Mouse (Mus musculus): ENCODE results near the gene Hes5.

Hes5 gene

DNA sequence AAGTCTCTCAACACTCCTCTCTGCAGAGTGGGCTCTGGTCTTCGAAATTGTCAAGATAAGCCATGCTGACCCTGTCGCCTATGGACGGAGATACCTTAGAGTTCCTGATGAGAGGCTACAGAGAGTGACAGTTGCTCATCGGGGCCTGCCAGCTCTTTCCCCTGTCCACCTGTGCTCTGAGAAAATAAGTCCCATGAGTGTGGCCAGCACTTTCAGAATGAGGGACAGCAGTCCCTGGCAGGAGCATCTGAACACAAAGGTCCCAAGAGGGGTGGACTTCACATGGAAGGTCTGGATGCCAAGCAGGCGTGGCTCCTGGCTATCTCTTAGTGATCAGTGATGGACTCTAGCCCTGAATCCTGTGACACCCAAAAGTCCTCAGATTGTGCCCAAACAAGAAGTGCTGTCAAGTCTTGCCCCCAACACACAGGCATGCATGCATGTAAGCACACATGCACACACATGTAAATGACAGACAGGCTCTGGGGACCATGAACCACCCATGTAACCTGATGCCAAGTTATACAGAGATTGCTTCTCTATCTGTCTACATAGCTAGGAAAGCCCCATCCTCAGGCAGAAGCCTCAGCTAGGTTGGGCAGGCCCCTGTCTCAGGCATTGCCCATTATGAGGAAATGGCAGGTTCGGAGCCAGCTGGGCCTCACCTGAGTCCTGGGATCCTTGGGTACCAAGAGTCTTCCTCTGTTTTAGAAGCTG lies 17.2 kb upstream of the Hes5 start:
- no peak for DNase-seq

DNA sequence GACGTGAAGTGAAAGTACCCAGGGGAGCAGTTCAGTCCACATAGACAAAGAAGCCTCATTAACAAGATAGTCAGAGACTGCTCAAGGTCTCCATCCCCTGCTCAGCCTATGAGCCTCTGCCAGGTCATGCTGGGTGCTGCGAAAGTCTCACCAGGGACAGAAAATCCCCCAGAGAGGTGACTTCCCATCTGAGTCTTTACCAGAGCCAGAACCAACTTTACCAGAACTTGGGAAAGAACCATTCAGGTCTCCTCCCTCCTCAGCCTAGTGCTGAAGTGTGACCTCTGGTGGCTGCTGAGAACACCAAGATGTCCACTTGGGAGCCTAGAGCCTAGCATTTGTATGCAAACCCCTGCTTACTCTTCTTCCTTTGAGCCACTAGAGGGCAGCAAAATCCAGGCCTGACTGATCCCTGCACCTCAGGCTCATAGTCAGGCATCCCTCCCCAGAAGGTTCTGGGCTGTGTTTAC lies 16.6 kb upstream of the Hes5 start:
- peak; percentile 77 for DNase-seq

DNA sequence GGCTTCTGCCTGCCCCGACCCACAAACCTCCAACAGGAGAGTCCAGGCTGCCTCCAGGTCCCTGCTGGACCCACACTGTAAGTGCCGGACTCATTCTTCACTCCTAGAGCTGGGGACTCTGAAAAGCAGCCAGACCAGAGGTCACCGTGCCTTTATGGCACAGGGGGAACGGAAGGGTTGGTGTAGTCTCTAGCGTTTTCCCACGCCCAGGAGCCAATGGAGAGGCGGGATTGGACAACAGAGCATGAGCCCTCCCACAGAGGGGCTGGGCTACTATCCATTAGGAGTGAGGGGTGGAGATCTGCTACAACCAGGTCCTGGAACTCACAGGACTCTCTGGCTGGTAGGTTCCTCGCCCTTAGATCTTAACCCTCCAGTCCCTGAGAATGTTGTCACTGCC lies 14.4 kb upstream of the Hes5 start:
- DNase-seq, result no peak

DNA sequence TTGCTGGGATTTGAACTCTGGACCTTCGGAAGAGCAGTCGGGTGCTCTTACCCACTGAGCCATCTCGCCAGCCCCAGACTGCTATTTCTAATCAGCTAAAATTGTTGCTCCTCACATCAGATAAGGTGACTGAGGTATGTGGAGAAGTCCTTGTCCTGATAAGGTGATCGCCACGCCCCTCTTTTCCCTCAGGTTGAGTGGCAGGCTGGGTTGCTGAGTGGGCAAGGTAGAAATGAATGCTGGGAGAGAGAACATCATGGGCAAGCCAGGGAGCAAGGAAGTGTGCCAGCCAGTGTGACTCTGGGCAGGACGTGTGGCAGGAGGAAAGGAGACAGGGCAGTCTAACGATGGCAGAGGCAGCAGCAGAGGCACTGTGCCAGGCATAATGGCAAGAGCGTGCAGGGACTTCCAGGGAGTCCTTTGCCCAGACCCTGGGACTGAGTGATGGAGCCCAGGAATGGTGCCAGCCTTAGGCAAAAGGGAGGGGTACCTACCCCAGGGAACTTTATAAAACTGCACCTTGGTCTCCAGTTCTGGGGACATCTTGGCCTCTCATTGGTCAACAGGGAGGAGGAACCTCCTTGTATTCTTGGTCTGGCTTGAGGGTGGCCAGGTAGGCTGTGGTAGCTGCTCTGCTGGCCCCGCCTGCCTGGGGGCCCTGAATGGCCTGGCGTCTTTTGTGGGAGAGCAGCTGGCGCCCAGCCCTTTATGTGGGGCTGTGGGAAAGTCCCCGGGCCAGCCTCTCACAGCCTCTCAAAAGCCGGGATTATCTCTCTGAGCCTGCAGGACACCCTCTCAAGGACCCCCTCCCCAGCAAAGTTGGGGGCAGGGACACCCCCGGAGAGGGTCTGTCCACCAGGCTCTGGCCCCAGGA lies 12.4 kb upstream of the Hes5 start:
- no peak for DNase-seq

DNA sequence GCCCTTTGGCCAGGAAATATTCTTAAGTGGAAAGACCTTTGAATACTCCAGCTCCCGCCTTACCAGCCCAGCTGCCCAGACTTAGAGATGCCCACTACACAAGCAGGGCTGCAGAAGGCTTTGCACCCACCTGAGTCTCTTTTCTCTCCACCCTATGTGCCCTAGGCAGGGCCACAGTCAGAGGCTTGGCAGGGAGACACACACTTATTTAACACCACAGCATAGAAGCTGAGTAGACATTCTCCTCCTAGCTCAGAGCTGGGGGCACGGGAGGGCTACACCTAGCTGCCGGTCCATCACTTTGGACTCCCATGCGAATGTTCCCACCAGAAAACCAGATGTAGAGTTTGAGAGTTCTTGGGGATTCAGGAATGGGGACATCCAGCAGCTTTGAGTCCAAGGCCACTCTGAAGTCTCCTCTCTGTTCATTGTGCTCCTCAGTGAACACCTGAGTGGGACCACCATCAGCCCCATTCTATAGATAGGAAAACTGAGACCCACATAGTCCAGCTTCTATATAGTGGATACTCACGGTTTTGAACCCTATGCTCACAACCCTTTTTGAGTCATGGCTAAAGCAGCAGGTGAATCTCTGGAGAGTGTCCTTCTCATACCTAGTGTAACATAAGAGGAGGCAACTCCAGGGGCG lies 11.7 kb upstream of the Hes5 start:
- no peak for DNase-seq

DNA sequence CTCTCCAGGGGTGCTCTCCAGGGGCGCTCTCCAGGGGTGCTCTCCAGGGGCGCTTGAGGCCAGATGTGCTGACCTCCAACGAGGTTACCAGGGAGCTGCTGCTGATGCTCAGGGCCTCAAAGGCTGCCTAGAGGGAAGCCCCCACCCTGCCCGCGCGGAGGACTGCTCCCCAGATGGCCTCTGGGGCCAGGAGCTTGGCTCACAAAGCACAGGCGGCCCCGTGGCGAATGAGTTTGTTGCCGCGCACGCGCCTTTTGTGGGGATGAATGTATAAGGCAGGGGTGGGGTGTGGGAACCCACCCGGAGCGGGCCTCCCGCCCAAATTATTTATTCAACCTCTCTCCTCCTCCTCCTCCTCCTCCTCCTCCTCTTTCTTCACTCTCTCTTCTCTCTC lies 11.1 kb upstream of the Hes5 start:
- DNase-seq, result no peak

DNA sequence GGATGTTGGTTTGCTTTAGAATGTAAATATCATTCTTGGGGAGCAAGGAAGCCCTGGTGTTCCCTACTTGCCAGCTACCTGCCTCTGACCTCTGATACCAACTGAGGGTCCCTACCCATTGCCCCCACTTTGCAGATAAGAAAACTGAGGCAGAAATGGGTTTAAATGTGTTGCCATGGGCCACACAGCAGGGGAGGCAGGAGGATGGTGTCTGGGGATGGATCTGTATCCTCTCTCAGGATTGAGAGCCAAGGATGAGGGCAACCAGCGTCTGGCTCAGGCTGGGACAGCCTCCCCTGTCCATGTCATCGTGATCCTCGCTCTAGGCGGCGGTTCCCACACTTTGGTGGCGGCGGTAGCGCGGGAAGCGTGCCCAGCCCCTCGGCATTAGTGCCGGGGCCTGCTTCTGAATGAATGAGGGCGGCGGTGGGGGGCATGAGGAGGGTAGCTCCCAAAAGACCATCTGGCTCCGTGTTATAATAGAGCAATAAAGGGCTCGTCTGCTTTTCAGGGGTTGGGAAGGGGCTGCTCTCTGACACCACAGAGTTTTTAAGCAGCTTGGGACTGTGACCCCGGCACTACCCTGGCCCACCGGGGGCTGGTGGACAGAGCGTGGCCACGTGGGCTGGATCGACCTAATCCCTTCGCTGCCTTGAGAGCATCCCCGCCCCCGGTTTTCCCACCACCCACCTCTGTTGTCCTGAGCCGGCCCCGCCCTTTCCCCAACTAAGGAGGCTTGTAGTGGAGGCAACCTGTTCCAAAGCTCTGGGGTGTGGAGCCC lies 8.1 kb upstream of the Hes5 start:
- DNase-seq, result no peak

DNA sequence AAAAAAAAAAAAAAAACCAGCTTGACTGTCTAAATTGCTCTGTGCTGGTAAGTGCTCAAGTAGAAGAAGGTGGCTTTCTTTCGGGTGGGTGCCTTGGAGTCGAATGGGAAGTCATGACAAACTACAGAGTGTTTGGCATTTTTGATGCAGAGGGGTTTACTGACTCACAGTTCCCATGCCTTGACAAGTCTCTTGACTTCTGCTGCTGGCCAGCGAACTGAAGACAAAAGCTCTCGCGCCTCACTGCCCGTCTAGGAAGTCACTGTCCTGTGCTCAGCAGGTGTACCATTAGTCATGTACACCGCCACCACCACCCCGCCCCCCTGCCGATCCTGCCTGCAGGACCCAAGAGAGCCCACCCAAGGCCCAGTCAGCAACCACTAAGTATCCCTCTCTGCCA lies 4.1 kb upstream of the Hes5 start:
- no peak for DNase-seq

DNA sequence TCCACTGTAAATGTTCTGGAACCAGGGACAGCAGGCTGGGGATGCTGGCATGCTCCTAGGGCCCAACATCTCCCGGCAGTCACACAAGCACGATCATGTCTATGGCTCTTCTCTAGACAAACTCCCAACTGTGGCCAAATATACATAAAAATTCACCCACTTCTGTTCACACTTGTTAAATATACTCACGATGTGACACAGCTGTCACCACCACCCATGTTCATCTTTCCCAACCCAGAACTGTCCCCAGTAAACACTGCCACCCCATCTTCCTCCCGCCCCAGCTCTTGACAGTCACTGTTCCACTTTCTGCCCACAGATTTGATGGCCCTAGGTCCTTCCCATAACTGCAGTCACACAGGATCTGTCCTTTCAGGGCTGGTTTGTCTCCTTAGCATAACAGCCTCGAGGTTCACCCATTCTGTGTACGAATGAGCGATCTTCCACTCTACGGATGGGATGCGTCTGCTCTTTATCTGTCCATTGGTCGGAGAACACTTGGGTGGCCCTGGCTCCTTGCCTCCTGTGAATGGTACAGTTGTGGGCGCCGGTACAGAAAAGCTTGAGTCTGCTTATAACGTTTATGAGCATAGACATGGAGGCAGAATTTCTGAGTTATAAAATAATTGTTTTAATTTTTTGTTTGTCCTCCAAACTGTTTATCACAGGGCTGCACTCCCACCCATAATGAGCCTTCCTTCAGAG lies 3.3 kb upstream of the Hes5 start:
- DNase-seq, result peak; percentile 9

DNA sequence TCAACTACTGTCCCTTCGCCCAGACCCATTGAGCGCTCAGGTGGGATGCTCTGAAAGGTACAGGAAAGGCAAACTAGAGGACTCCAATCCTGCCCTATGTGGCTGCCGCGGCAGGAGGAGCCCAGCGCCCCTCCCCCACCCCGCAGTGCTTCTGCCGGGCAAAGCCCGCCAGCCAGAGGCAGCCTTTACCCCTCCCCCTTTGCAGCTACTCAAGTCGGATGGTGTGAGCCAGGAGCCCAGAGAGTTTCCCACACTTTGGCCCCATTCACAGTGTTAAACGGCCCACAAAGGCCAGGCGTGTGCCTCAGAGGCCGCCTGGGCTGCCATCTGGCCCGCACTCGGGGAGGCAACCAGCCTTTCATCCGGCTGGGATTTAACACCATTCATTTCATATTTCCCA lies 2.6 kb upstream of the Hes5 start:
- peak; percentile 60 for DNase-seq

DNA sequence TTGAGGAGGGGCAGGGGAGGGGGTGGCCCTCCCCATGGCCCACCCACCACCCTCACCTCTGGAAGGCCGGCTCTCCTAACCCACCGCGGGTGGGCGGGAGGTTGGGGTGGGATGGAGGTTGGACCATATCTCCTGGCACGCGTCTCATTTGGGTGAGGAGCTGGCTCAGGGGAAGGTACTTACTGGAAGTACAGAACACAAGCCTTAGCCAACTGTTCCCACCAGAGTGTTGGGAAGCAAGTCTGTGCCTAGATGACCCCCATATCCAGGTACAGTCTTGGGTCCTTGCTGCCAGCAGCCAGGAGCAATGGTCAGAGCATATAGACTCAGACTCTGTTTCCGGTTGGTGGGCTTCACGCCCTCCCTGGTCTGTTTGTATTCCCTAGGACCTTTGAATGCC lies 2.1 kb upstream of the Hes5 start:
- DNase-seq, result no peak

DNA sequence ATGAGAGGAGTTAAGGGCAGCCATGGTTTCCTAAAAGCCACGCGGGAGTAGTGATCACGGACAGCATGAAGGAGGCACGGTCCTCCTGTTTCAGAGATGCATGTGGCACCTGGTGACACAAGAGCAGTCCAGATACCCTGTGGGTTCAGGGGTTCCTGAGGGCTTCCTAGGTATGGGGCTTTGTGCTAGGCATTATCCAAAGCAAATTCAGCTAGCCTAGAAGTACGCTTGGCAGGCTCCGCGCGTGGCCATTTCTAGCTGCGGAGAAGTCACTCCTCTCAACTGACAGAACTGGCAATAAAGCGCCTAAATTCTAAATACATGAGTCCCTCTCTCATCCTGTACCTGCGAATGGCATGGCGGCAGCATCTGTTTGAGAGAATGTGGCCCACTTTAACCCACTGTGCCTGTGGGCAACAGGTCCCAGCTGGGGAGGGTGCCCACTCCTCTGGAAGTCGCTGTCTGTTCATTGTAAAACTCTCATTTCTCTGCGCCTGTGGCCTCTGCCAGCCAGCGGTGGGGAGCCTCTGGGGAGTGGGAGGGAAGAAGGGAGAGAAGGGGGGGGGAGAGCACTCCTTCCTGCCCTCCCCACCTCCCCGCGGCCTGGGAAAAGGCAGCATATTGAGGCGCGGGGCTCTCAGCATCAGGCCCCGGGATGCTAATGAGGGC lies 568 bp upstream of the Hes5 start:
- no peak for DNase-seq

DNA sequence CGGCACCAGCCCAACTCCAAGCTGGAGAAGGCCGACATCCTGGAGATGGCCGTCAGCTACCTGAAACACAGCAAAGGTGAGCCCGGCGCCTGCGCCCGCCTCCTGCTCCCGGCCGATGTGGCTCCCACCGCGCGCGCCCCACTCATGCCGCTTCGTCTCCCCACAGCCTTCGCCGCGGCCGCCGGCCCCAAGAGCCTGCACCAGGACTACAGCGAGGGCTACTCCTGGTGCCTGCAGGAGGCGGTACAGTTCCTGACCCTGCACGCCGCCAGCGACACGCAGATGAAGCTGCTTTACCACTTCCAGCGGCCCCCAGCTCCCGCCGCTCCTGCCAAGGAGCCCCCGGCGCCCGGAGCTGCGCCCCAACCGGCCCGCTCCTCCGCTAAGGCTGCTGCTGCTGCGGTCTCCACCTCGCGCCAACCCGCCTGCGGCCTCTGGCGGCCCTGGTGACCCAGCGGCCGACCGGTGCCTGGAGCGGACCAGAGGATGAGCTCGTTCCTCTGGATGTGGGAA lies 559 bp downstream of the Hes5 start:
- DNase-seq, result peak; percentile 66

DNA sequence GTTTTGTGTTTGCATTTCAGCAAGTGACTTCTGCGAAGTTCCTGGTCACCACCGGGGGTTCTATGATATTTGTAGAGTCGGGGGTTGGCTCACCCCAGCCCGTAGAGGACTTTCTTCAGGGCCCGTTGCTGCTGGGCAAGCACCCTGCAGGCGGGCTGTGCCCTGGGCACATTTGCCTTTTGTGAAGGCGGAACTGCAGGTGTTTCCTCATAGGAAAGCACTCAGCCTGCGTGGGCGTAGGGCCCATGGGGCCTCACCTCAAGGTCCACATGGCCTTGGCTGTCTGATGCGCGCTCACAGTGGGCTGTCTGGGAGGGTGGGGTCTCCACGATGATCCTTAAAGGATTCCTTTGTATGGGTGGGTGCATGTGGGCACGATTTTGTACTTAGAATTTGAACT lies 1.2 kb downstream of the Hes5 start:
- DNase-seq, result no peak

DNA sequence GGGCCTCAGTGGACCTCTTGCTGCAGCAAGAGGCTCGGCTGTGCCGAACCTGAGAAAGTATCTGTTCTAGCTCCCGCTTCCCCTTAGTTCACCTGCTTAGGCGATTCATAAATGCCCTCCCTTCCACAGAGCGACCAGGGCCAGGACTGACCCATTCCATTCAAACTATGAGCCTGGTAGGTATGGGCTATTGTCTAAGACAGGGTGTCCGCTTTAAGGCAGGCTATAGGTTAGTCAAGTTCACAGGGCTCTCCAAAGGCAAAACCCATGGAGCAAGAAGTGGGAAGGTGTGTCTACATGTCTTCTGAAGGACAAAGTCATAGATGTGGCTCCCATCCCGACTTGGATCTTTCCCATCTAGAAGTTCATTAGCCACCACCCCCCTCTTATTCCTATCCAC lies 2.0 kb downstream of the Hes5 start:
- DNase-seq, result no peak

DNA sequence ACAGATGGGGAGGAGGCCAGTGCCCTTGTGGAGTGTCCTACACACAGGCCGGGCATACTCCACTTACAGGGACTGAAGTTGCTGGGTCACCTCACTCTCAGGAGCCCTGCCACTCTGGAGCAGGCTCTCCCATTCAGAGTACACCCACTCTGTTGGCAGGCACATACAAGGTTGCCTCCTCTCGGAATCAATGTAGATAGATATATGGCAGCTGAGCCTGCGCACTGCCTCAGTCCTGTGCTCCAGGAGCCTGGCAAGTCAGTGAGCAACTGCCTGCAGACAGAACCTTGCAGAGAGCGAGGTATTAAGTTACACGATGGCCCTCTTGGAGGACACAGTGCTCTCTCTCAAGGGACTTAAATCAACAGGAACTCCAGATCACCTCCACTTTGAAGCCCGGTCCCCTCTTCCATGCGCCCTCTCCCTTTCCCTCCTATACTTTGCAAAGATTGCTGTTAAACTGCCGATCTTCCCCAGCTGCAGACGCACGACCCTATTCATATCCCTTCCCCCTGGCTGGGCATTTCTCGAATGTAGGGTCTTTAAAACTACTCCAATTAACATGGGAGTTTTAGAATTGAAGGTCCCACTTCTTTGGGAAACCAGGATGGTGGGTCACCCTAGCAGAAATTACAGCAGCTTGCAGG lies 2.6 kb downstream of the Hes5 start:
- DNase-seq, result no peak

DNA sequence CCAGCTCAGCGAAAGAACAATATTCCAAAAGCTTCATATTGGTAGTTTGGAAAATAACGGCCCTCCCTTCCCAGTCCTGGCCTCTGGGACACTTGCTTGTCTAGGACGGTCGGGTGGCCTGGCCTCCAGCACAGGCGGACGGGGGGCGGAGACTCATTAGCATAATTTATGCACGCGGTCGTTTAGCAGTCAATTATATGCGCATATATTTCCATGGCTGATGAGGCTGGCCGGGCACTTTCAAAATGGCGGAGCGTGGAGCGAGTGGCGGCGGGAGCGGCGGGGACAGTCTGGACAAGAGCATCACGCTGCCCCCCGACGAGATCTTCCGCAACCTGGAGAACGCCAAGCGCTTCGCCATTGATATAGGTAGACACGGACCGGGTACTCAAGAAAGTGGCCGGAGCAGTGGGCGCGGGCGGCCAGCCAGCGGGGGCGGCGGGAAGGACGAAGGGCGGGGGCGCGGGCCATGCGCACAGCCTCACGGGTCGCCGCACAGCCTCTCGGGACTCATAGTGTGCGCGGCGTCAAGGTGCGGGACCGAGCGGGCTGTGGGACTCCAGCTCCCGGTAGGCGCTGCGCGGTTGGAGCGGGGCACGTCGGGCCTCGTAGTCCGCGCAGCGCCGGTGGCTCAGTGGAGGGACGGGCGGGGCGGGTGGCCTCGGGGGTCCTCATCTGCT lies 3.3 kb downstream of the Hes5 start, which contains the start of gene Pank4:
Gene Pank4 (plus strand): TSS at position 223 of the 680 bp plus-strand sequence.
- DNase-seq, result peak; percentile 90

DNA sequence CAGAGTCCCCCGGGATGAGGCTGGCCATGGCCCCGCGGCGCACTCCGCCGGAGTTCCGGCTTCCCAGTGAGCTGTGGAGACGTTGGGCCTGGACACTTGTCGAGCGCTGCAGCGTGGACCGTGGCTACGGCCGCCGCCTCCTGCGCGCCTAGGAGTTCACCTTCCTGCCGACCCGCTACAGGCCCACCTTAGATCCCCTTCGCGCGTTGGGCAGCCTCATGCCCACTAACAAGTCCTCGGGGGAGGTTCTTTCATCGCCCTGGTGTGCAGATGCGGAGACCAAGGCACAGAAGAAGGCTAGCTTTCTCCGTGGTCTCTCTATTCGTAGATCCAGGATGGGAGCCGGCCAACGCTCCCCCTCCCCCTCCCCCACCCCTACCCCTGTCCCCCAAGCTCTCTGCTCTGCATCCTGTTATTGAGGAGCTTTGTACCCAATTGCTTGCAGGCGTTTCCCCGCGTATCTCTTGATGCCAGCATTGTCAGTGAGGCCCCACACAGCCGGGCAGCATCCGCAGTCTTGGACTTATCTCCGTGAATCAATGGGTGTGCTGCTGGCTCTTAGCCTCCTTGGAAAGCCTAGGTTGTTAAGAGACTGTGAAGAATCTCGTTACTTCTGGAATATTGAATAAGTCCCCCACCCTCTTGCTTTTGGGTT lies 4.0 kb downstream of the Hes5 start:
- DNase-seq, result no peak

DNA sequence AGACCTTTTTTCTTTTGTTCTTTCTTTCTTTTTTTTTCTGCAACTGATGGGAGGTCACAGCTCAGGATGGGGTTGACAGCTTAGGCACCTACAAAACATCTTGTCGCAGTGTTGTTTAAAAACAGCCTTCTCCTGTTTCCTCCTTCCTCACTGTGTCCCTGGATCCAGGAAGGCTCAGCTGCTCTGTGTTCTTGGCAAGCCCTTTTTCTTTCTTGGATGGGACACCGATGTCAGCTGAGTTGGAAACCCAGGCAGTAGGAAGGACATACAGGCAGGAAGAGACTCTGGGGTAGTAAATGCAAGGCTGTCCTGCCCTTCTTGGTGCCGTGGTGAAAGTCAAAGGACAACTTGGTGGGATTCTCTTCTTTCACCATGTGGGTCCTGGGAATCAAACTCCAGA lies 5.1 kb downstream of the Hes5 start:
- DNase-seq, result no peak

DNA sequence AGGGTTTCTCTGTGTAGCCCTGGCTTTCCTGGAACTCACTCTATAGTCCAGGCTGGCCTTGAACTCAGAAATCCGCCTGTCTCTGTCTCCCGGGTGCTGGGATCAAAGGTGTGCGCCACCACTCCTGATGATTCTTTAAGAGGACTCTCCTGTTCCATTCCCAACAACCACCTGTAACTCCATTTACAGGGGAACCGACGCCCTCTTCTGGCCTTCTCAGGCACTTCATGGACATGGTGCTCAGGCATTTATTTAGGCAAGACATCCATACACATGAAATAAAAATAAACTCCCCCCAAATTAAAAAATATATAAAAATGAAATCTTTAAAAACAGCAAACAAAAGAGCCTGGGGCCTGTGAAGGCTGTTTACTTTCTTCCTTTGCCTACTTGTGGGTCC lies 6.5 kb downstream of the Hes5 start:
- DNase-seq, result peak; percentile 59
